Mouse (Mus musculus): ENCODE results near the gene 2310061I04Rik. TPM values are rescaled to one million over a fixed set of nuclear protein-coding genes. Genes with fewer than 3 reads are reported as not detected.

The 2310061I04Rik gene
- polyA plus RNA-seq, 1 experiment = 52.0 TPM

GRCm38 (mm10) chr17:35870151-35870883, 26.9 kb downstream of the 2310061I04Rik start:
- Histone ChIP-seq H3K27ac (ENCODE audit: control insufficient read depth, insufficient read depth, low read depth, low read length, poor library complexity) (peak overlapping the region; percentile 94), H3K4me1 (ENCODE audit: control insufficient read depth, insufficient read depth, low read length) (peaks cover 4% of the 10 kb centered on the region), H3K4me3 (replicated peaks; ENCODE audit: control insufficient read depth, low read depth, low read length) (peak overlapping the region; percentile 83)
- TF ChIP-seq POLR2A (IDR thresholded peaks at IDR 0.05; ENCODE audit: borderline replicate concordance, control insufficient read depth, low read depth, low read length) = no peak
- TF ChIP-seq CTCF (IDR thresholded peaks at IDR 0.05; ENCODE audit: control insufficient read depth, insufficient read depth, low read length) = no peak
- 3% methylated on average over 9 of the region's 9 CpGs for WGBS

- H3K27ac ChIP-seq (ENCODE audit: control insufficient read depth, insufficient read depth, low read depth, low read length, poor library complexity) = peak overlapping the region; percentile 96
- H3K4me1 ChIP-seq (ENCODE audit: control insufficient read depth, insufficient read depth, low read length) = peaks cover 5% of the 10 kb centered on the region
- TF ChIP-seq CTCF (IDR thresholded peaks at IDR 0.05; ENCODE audit: control insufficient read depth, insufficient read depth, low read length) = no peak
- no peak for TF ChIP-seq POLR2A (IDR thresholded peaks at IDR 0.05; ENCODE audit: borderline replicate concordance, control insufficient read depth, low read depth, low read length)
- peak overlapping the region; percentile 83 for H3K4me3 ChIP-seq (replicated peaks; ENCODE audit: control insufficient read depth, low read depth, low read length)
- under 1% methylated on average over 7 of the region's 7 CpGs for WGBS
Measured at GRCm38 (mm10) chr17:35869346-35870067, 27.7 kb downstream of the 2310061I04Rik start.

GRCm38 (mm10) chr17:35868961-35869345, 28.3 kb downstream of the 2310061I04Rik start:
- peak overlapping the region; percentile 96 for H3K27ac ChIP-seq (ENCODE audit: control insufficient read depth, insufficient read depth, low read depth, low read length, poor library complexity)
- peaks cover 5% of the 10 kb centered on the region for H3K4me1 ChIP-seq (ENCODE audit: control insufficient read depth, insufficient read depth, low read length)
- peak overlapping the region; percentile 83 for H3K4me3 ChIP-seq (replicated peaks; ENCODE audit: control insufficient read depth, low read depth, low read length)
- no peak for TF ChIP-seq POLR2A (IDR thresholded peaks at IDR 0.05; ENCODE audit: borderline replicate concordance, control insufficient read depth, low read depth, low read length)
- TF ChIP-seq CTCF (IDR thresholded peaks at IDR 0.05; ENCODE audit: control insufficient read depth, insufficient read depth, low read length) = no peak
- under 1% methylated on average over 7 of the region's 7 CpGs for WGBS

GRCm38 (mm10) chr17:35868165-35868820, 28.9 kb downstream of the 2310061I04Rik start:
- 3% methylated on average over 17 of the region's 17 CpGs for WGBS
- H3K27ac ChIP-seq (ENCODE audit: control insufficient read depth, insufficient read depth, low read depth, low read length, poor library complexity) = peak overlapping the region; percentile 96

GRCm38 (mm10) chr17:35866911-35867890, 30.0 kb downstream of the 2310061I04Rik start:
- TF ChIP-seq CTCF (IDR thresholded peaks at IDR 0.05; ENCODE audit: control insufficient read depth, insufficient read depth, low read length) (peak; percentile 51; the same call in 1 of the 2 replicates), POLR2A (IDR thresholded peaks at IDR 0.05; ENCODE audit: borderline replicate concordance, control insufficient read depth, low read depth, low read length) (no peak)
- peaks cover 1% of the 10 kb centered on the region; the same call in 1 of the 2 replicates for H3K4me1 ChIP-seq (ENCODE audit: control insufficient read depth, insufficient read depth, low read length)
- WGBS = 2% methylated on average over 26 of the region's 26 CpGs
- H3K27ac ChIP-seq (ENCODE audit: control insufficient read depth, insufficient read depth, low read depth, low read length, poor library complexity) = peak overlapping the region; percentile 96
- peak overlapping the region; percentile 83 for H3K4me3 ChIP-seq (replicated peaks; ENCODE audit: control insufficient read depth, low read depth, low read length)

More at GRCm38 (mm10) chr17:35868165-35868820, 28.9 kb downstream of the 2310061I04Rik start:
- TF ChIP-seq CTCF (IDR thresholded peaks at IDR 0.05; ENCODE audit: control insufficient read depth, insufficient read depth, low read length) (no peak), POLR2A (IDR thresholded peaks at IDR 0.05; ENCODE audit: borderline replicate concordance, control insufficient read depth, low read depth, low read length) (peak; percentile 33; the same call in 1 of the 2 replicates)
- peak overlapping the region; percentile 83 for H3K4me3 ChIP-seq (replicated peaks; ENCODE audit: control insufficient read depth, low read depth, low read length)
- peaks cover 3% of the 10 kb centered on the region; the same call in 1 of the 2 replicates for H3K4me1 ChIP-seq (ENCODE audit: control insufficient read depth, insufficient read depth, low read length)

GRCm38 (mm10) chr17:35866281-35866831, 30.9 kb downstream of the 2310061I04Rik start:
- H3K4me1 ChIP-seq (ENCODE audit: control insufficient read depth, insufficient read depth, low read length) = peaks cover 1% of the 10 kb centered on the region; the same call in 1 of the 2 replicates
- H3K4me3 ChIP-seq (replicated peaks; ENCODE audit: control insufficient read depth, low read depth, low read length) = peak overlapping the region; percentile 83
- under 1% methylated on average over 38 of the region's 38 CpGs for WGBS
- H3K27ac ChIP-seq (ENCODE audit: control insufficient read depth, insufficient read depth, low read depth, low read length, poor library complexity) = peak overlapping the region; percentile 96
- TF ChIP-seq POLR2A (IDR thresholded peaks at IDR 0.05; ENCODE audit: borderline replicate concordance, control insufficient read depth, low read depth, low read length) = no peak; the same call in 1 of the 2 replicates
- TF ChIP-seq CTCF (IDR thresholded peaks at IDR 0.05; ENCODE audit: control insufficient read depth, insufficient read depth, low read length) = no peak

Measured in bone marrow, adult 2 months (tissue).